17 mouse cellular contexts compared by ENCODE assay signal in the genomic region with DNA sequence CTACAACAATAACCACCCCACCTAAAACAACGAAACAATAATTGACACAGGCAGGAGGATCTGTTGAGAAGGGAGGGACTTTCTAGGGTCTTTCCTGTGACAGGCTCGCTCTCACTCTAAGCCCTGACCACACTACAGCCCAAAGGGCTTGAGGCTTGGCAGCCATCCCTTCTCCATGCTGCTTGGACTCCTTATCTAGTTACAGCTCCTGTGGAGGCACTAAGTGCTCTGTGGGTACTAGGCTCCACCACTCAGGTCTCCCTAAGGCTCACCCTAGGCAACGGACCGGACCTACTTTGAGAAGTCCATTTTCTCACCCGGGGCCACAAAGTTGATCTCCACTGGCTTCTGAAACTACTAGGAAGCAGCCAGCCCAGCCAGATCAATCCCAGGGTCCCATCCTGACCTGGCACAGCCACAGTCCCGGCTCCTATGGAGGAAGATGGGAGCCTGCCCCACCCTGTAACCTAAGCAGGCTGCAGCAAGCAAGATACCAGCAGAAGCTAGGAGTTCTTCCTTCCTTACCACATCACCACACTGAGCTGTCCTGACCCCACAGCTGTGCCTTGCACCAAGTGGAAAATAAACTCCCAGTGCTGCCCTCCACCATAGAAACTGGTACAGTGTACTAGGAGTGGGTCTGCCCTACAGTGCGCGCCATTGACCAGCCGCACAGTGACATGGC. TPM values are rescaled to one million over a fixed set of nuclear protein-coding genes. Genes with fewer than 3 reads are reported as not detected.
DNase-seq lines count a peak whose midpoint lies in the region; ATAC-seq and TF ChIP-seq lines count a peak whose summit lies in the region.
"Had no signal": no experiment of that assay in that cellular context is flagged by ENCODE, and none has a peak within 500 bp of the region (broad histone marks: within the 10 kb centered on the region; RNA-seq: fewer than 3 reads in every experiment).

No protein-coding gene starts in this region.

- H3K4me2 ChIP-seq in heart, embryonic 12.5 days: no peak overlapping the region
- H3K4me2 ChIP-seq in kidney, embryonic 14.5 days (replicated peaks; ENCODE audit: low read depth, low read length): no peak overlapping the region
- H3K4me2 ChIP-seq: embryonic facial prominence, embryonic 13.5 days; limb, embryonic 15.5 days had no signal

- TF ChIP-seq CTCF in bone marrow macrophage, adult 2 months (IDR thresholded peaks at IDR 0.05; ENCODE audit: low read depth, low read length): no peak
- no peak for TF ChIP-seq CTCF in spleen, adult 2 months (IDR thresholded peaks at IDR 0.05; ENCODE audit: extremely low read depth, insufficient read depth, insufficient read length, insufficient replicate concordance)

- peaks cover 29% of the 10 kb centered on the region for H3K36me3 ChIP-seq in heart, embryonic 12.5 days
- peaks cover 5% of the 10 kb centered on the region for H3K36me3 ChIP-seq in spleen, adult 2 months (ENCODE audit: control insufficient read depth, insufficient read depth, low read length)
- H3K36me3 ChIP-seq in kidney, embryonic 14.5 days (ENCODE audit: control insufficient read depth, insufficient read depth, low read length): peaks cover 21% of the 10 kb centered on the region

- WGBS in heart, embryonic 12.5 days: 87% methylated on average over 9 of the region's 9 CpGs
- 73% methylated on average over 9 of the region's 9 CpGs for WGBS in spleen, adult 2 months
- 94% methylated on average over 9 of the region's 9 CpGs for WGBS in kidney, embryonic 14.5 days

- no peak overlapping the region for H3K9ac ChIP-seq in heart, embryonic 12.5 days
- no peak overlapping the region for H3K9ac ChIP-seq in kidney, embryonic 14.5 days (ENCODE audit: low read depth, low read length)
- H3K9ac ChIP-seq: embryonic facial prominence, embryonic 13.5 days; limb, embryonic 15.5 days had no signal

- H3K9me3 ChIP-seq in heart, embryonic 12.5 days (replicated peaks): no peaks in the 10 kb centered on the region
- no peaks in the 10 kb centered on the region for H3K9me3 ChIP-seq in kidney, embryonic 14.5 days (ENCODE audit: control insufficient read depth, low read length)
- H3K9me3 ChIP-seq: embryonic facial prominence, embryonic 13.5 days; limb, embryonic 15.5 days had no signal

- H3K27ac ChIP-seq in heart, embryonic 12.5 days (ENCODE audit: poor library complexity, severe bottlenecking): no peak overlapping the region
- peak overlapping the region; percentile 1; the same call in 1 of the 2 replicates for H3K27ac ChIP-seq in bone marrow macrophage, adult 2 months (ENCODE audit: insufficient read depth, low read depth, low read length)
- H3K27ac ChIP-seq in spleen, adult 2 months (ENCODE audit: insufficient read depth, low read length): peak overlapping the region; percentile 45; the same call in 1 of the 2 replicates
- H3K27ac ChIP-seq in kidney, embryonic 14.5 days (ENCODE audit: low read depth, low read length): no peak overlapping the region
- H3K27ac ChIP-seq: embryonic facial prominence, embryonic 13.5 days; left cerebral cortex, adult 2 months; limb, embryonic 15.5 days had no signal

- H3K27me3 ChIP-seq in heart, embryonic 12.5 days (replicated peaks): no peaks in the 10 kb centered on the region
- H3K27me3 ChIP-seq in spleen, adult 2 months (ENCODE audit: control insufficient read depth, insufficient read depth, low read length): no peaks in the 10 kb centered on the region
- H3K27me3 ChIP-seq in kidney, embryonic 14.5 days (ENCODE audit: control insufficient read depth, insufficient read depth, low read length): no peaks in the 10 kb centered on the region
- H3K27me3 ChIP-seq: embryonic facial prominence, embryonic 13.5 days; limb, embryonic 15.5 days had no signal

- no peak overlapping the region for H3K4me3 ChIP-seq in heart, embryonic 12.5 days
- H3K4me3 ChIP-seq in bone marrow macrophage, adult 2 months (ENCODE audit: insufficient read depth, low read length): no peak overlapping the region
- no peak overlapping the region for H3K4me3 ChIP-seq in spleen, adult 2 months (ENCODE audit: extremely low read depth, insufficient read depth, insufficient read length)
- no peak overlapping the region for H3K4me3 ChIP-seq in kidney, embryonic 14.5 days (ENCODE audit: low read length)
- H3K4me3 ChIP-seq: embryonic facial prominence, embryonic 13.5 days; left cerebral cortex, adult 2 months; limb, embryonic 15.5 days had no signal

- intact Hi-C loops in heart, postnatal 25 days (cut with DNase I): no loop called here

- peaks cover 47% of the 10 kb centered on the region for H3K4me1 ChIP-seq in heart, embryonic 12.5 days (replicated peaks)
- peaks cover 39% of the 10 kb centered on the region for H3K4me1 ChIP-seq in bone marrow macrophage, adult 2 months (ENCODE audit: control insufficient read depth, insufficient read depth, low read length)
- peaks cover 2% of the 10 kb centered on the region; the same call in 1 of the 2 replicates for H3K4me1 ChIP-seq in spleen, adult 2 months (ENCODE audit: control insufficient read depth, insufficient read depth, insufficient read length)
- H3K4me1 ChIP-seq in kidney, embryonic 14.5 days (ENCODE audit: control insufficient read depth, insufficient read depth, low read length): no peaks in the 10 kb centered on the region
- H3K4me1 ChIP-seq: limb, embryonic 15.5 days had no signal

- DNase-seq in heart, postnatal 25 days (ENCODE audit: low spot score): no peak
- peak; percentile 71 for DNase-seq in liver
- DNase-seq in spleen, adult 2 months (ENCODE audit: low read depth in 1 of 2, low spot score in 2 of 2): no peak
- DNase-seq in testis, postnatal 10 days (ENCODE audit: low spot score): no peak
- no peak for DNase-seq in kidney, postnatal 10 days
- DNase-seq: B cell, adult 2 months; cerebellum, adult 9-11 months; heart, postnatal 14 days; kidney, adult 11 months; thymus, postnatal 25 days had no signal

- peak; percentile 57; the same call in 1 of the 2 replicates for ATAC-seq in heart, embryonic 12.5 days (ENCODE audit: insufficient number of reproducible peaks, low FRiP score)
- no peak; the same call in 1 of the 2 replicates for ATAC-seq in kidney, embryonic 14.5 days (ENCODE audit: low FRiP score, low TSS enrichment)
- ATAC-seq: activated CD4-positive, CD25-positive, alpha-beta regulatory T cell, adult 4 months had no signal

- TF ChIP-seq POLR2A in bone marrow macrophage, adult 2 months (IDR thresholded peaks at IDR 0.05; ENCODE audit: borderline replicate concordance, low read depth, low read length): no peak
- TF ChIP-seq POLR2A in spleen, adult 2 months (IDR thresholded peaks at IDR 0.05; ENCODE audit: low read depth, low read length): no peak

RNA-seq across cellular contexts. Expression of a gene that starts 41.6 kb away (rescaled TPM):
- 14.8 and 15.1 TPM in 2 replicates for polyA plus RNA-seq in heart, embryonic 12.5 days (2016; fragmentation: Nextera tagmentation; extraction: Ambion mirVana)
- 100 to 1,000 TPM; 133 to 137 TPM for total RNA-seq in heart, postnatal 25 days (2021)
- polyA plus RNA-seq in bone marrow macrophage, adult 2 months (2012; ENCODE audit: insufficient read depth, insufficient read length, missing spikeins): 75.8 and 81.8 TPM in 2 replicates
- polyA plus RNA-seq in spleen, adult 2 months (2012; rRNA removed): 63.8 and 64.6 TPM in 2 replicates
- polyA plus RNA-seq in kidney, embryonic 14.5 days (2014; fragmentation: Nextera tagmentation; extraction: Ambion mirVana): 15.3 and 21.6 TPM in 2 replicates

RNA-seq across cellular contexts. Expression of a gene that starts 50.1 kb away (rescaled TPM):
- 0.18 TPM in 1 of 2 replicates, not detected in the other for polyA plus RNA-seq in heart, embryonic 12.5 days (2016; fragmentation: Nextera tagmentation; extraction: Ambion mirVana)
- not detected for total RNA-seq in heart, postnatal 25 days (2021)
- polyA plus RNA-seq in bone marrow macrophage, adult 2 months (2012; ENCODE audit: insufficient read depth, insufficient read length, missing spikeins): not detected in 2 replicates
- 0.94 and 1.2 TPM in 2 replicates for polyA plus RNA-seq in spleen, adult 2 months (2012; rRNA removed)
- polyA plus RNA-seq in kidney, embryonic 14.5 days (2014; fragmentation: Nextera tagmentation; extraction: Ambion mirVana): 0.19 and 0.20 TPM in 2 replicates
- total RNA-seq: heart, postnatal 14 days had no signal
- polyA plus RNA-seq: embryonic facial prominence, embryonic 13.5 days had no signal

RNA-seq across cellular contexts. Expression of a gene that starts 59.1 kb away (rescaled TPM):
- 221 and 222 TPM in 2 replicates for polyA plus RNA-seq in heart, embryonic 12.5 days (2016; fragmentation: Nextera tagmentation; extraction: Ambion mirVana)
- total RNA-seq in heart, postnatal 25 days (2021): 10 to 100 TPM; 59.9 to 60.7 TPM
- polyA plus RNA-seq in bone marrow macrophage, adult 2 months (2012; ENCODE audit: insufficient read depth, insufficient read length, missing spikeins): 105 and 113 TPM in 2 replicates
- 63.5 and 104 TPM in 2 replicates for polyA plus RNA-seq in spleen, adult 2 months (2012; rRNA removed)
- 349 and 425 TPM in 2 replicates for polyA plus RNA-seq in kidney, embryonic 14.5 days (2014; fragmentation: Nextera tagmentation; extraction: Ambion mirVana)

Comparison
In these comparisons a context has a peak if more than half of its experiments do, and no peak if none do; other contexts are left out.
1. H3K27ac ChIP-seq: peak in bone marrow macrophage, adult 2 months (single experiment) and spleen, adult 2 months (single experiment); none in heart, embryonic 12.5 days (single experiment) and kidney, embryonic 14.5 days (single experiment).